Mouse (Mus musculus) hindbrain, embryonic 11.5 days (tissue): ENCODE data around the gene Olfr412. TPM values are rescaled to one million over a fixed set of nuclear protein-coding genes. Genes with fewer than 3 reads are reported as not detected.

Experiments used
- ATAC-seq: fragments of 200-750 bp; cut with Nextera tagmentation; 2 replicates; pipeline ENCODE4 v1.8.0; 2017; ENCODE audit warnings: mild to moderate bottlenecking, moderate TSS enrichment, moderate library complexity; ENCODE audit not compliant: low FRiP score
- DNase-seq: peaks from one replicate; pipeline ENCODE4 v3.0.0-alpha.2; 2015; ENCODE audit warnings: low spot score
- H3K27ac ChIP-seq: fragments of 300-500 bp; sonication (generic); 2 replicates; pipeline ENCODE4 v1.5.1; 2014; ENCODE audit warnings: mild to moderate bottlenecking, low read depth, low read length
- H3K27me3 ChIP-seq: fragments of 300-500 bp; sonication (generic); 2 replicates; pipeline ENCODE4 v1.6.1; 2014; ENCODE audit warnings: mild to moderate bottlenecking, low read length, moderate library complexity, mixed read lengths; ENCODE audit not compliant: control insufficient read depth, insufficient read depth
- H3K36me3 ChIP-seq: fragments of 300-500 bp; sonication (generic); 2 replicates; pipeline ENCODE4 v1.6.1; 2014; ENCODE audit warnings: mild to moderate bottlenecking, low read length, moderate library complexity, mixed read lengths; ENCODE audit not compliant: control insufficient read depth, insufficient read depth
- H3K4me1 ChIP-seq: fragments of 300-500 bp; sonication (generic); replicated peaks from 2 replicates; pipeline ENCODE4 v1.6.1; 2014; ENCODE audit warnings: low read length, mixed read lengths; ENCODE audit not compliant: control insufficient read depth, insufficient read depth
- H3K4me2 ChIP-seq: fragments of 300-500 bp; sonication (generic); replicated peaks from 2 replicates; pipeline ENCODE4 v1.6.1; 2014; ENCODE audit warnings: mild to moderate bottlenecking, low read depth, low read length
- H3K4me3 ChIP-seq: fragments of 300-500 bp; sonication (generic); 2 replicates; pipeline ENCODE4 v1.5.1; 2014; ENCODE audit warnings: low read depth, low read length
- H3K9ac ChIP-seq: fragments of 300-500 bp; sonication (generic); 2 replicates; pipeline ENCODE4 v1.6.1; 2014; ENCODE audit warnings: low read depth, low read length
- H3K9me3 ChIP-seq: fragments of 300-500 bp; sonication (generic); 2 replicates; pipeline ENCODE4 v1.6.1; 2016; ENCODE audit warnings: low read length; ENCODE audit not compliant: control insufficient read depth
- WGBS: fragments of 180-500 bp; shearing (Covaris S2); extraction: QIAGEN DNeasy Blood & Tissue Kit; methylation state at CpG from one replicate; pipeline ENCODE4 v1.1.7; 2014; 5-methylcytosine and 5-hydroxymethylcytosine counted together
- polyA plus RNA-seq: library from polyadenylated mRNA; unstranded; fragments of >200 nt; fragmentation: Nextera tagmentation; extraction: Ambion mirVana; gene quantifications from 2 replicates; pipeline ENCODE4 v1.2.1, GENCODE M21; 2014

Gene Olfr412
- polyA plus RNA-seq, result not detected in 2 replicates

DNA sequence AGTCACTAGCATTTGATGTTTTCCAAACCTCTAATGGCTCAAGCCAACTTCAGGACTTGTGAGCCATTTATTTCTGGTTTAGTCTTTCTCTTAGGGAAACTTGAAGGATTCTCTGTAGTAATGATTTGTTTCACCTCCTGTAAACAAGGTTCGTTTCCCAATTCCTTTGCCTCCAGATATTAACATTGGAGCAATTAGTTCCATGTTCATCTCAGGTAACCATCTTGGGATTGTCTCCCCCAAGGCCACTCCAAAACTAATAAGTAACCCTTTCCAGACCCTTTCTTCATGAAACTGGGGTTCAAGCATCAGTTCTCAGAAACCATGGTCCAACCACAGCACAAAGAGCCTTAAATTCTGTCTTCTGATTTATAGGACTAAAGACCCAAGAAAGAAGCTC lies at the start of gene Olfr412:
Olfr412 (plus strand) TSS at position 301 of the 400 bp plus-strand sequence.
- H3K36me3 ChIP-seq, result no peaks in the 10 kb centered on the region
- no peak within 1 kb of the TSS for H3K9ac ChIP-seq
- no peaks in the 10 kb centered on the region for H3K4me1 ChIP-seq
- H3K9me3 ChIP-seq, result no peaks in the 10 kb centered on the region
- WGBS, result 72% methylated on average over 1 of the region's 1 CpGs
- H3K4me3 ChIP-seq, result no peak within 1 kb of the TSS
- H3K4me2 ChIP-seq, result no peak within 1 kb of the TSS
- no peaks in the 10 kb centered on the region for H3K27me3 ChIP-seq
- H3K27ac ChIP-seq, result no peak within 1 kb of the TSS
- no peak for DNase-seq
- ATAC-seq, result no peak

- H3K27ac ChIP-seq, result no peak overlapping the region
- 81% methylated on average over 2 of the region's 2 CpGs for WGBS
- ATAC-seq, result no peak
Measured at GRCm38 (mm10) chr11:74326044-74326443, 35.8 kb upstream of the Olfr412 start.

DNA sequence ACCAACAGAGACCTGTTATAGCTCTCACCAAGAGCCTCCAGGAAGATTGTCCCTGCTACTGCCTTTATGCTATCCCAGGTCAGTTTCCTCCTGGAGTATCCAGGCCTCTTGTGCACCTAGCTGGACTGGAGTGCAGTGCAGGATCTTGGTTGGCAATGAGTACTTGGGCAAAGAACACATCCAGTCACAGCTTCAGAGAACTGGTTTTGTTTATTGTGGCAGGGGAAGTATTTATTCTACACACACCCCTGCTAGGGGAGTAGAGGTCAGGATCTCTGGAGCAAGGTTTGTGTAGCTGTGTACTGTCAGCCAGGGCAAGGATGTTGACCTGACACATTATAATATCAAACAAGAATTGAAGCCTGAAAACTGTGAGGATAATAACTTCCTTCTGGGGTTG lies 33.1 kb upstream of the Olfr412 start:
- H3K4me1 ChIP-seq, result no peaks in the 10 kb centered on the region
- DNase-seq (no peak), ATAC-seq (no peak)
- no peaks in the 10 kb centered on the region for H3K9me3 ChIP-seq
- H3K27ac ChIP-seq, result no peak overlapping the region
- no peak overlapping the region for H3K4me3 ChIP-seq
- no peak overlapping the region for H3K9ac ChIP-seq
- no peak overlapping the region for H3K4me2 ChIP-seq
- no peaks in the 10 kb centered on the region for H3K27me3 ChIP-seq
- no peaks in the 10 kb centered on the region for H3K36me3 ChIP-seq

More at GRCm38 (mm10) chr11:74326044-74326443, 35.8 kb upstream of the Olfr412 start:
- Histone ChIP-seq H3K9ac (no peak overlapping the region), H3K4me1 (no peaks in the 10 kb centered on the region), H3K27me3 (no peaks in the 10 kb centered on the region), H3K4me2 (no peak overlapping the region), H3K36me3 (no peaks in the 10 kb centered on the region), H3K4me3 (no peak overlapping the region), H3K9me3 (no peaks in the 10 kb centered on the region)
- DNase-seq, result no peak

DNA sequence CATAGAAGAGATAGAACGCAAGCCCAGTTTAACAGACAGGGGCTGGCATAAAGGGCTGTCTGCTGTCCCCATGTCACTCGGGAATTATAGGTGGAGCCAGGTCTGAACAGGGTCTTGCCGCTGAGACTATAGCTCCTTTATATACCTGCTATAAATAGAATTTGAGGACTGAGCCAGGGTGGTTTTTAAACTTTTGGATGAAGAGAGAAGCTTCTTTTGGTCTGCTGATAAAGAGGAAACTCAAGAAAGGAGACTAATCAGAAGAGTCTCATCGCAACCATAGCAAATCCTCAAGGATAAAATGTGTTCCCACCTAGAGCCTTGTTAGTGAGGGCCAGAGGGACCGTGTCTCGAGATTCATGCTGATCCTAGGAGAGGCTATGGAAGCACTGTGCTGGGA lies 23.9 kb upstream of the Olfr412 start, which contains the start of gene Olfr410:
Olfr410 (minus strand) TSS at position 101 of the 400 bp plus-strand sequence.
- Histone ChIP-seq H3K27me3 (no peaks in the 10 kb centered on the region), H3K36me3 (no peaks in the 10 kb centered on the region), H3K9me3 (no peaks in the 10 kb centered on the region), H3K27ac (no peak within 1 kb of the TSS), H3K9ac (no peak within 1 kb of the TSS), H3K4me3 (no peak within 1 kb of the TSS), H3K4me1 (no peaks in the 10 kb centered on the region), H3K4me2 (no peak within 1 kb of the TSS)
- ATAC-seq (no peak), DNase-seq (no peak)
- 77% methylated on average over 6 of the region's 6 CpGs for WGBS

DNA sequence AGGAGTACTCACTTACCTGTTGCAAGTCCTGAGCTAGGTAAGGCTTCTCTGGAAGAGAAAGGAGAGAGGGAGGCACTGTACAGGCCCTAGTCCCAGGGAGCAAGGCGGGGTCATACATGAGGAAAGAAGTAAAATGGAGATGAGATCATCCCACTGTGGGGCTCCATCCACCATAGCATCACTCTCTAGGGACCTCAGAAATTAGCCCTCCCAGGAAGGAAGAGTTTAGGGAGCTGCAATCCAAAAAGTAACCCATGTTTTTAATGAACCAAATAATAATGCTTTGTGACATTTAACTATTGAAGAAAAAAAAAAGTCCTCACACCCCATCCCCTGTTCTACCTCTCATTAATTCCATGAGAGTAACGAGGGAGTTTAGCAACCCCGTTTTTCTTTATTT lies 9.3 kb upstream of the Olfr412 start, which contains the start of gene Olfr411:
Olfr411 (minus strand) TSS at position 101 of the 400 bp plus-strand sequence.
- Histone ChIP-seq H3K9me3 (no peaks in the 10 kb centered on the region), H3K27me3 (no peaks in the 10 kb centered on the region), H3K9ac (no peak within 1 kb of the TSS), H3K4me1 (no peaks in the 10 kb centered on the region), H3K36me3 (no peaks in the 10 kb centered on the region), H3K4me2 (no peak within 1 kb of the TSS), H3K4me3 (no peak within 1 kb of the TSS), H3K27ac (no peak within 1 kb of the TSS)
- no peak for ATAC-seq
- WGBS, result 83% methylated on average over 3 of the region's 3 CpGs
- DNase-seq, result no peak

GRCm38 (mm10) chr11:74371393-74372100 lies 9.7 kb downstream of the Olfr412 start:
- Histone ChIP-seq H3K9ac (no peak overlapping the region), H3K4me1 (no peaks in the 10 kb centered on the region), H3K4me2 (no peak overlapping the region), H3K4me3 (no peak overlapping the region), H3K9me3 (no peaks in the 10 kb centered on the region), H3K27me3 (no peaks in the 10 kb centered on the region), H3K36me3 (no peaks in the 10 kb centered on the region), H3K27ac (no peak overlapping the region)
- WGBS, result 15% methylated on average over 22 of the region's 22 CpGs
- peak; percentile 61 for ATAC-seq
- DNase-seq, result peak; percentile 93

DNA sequence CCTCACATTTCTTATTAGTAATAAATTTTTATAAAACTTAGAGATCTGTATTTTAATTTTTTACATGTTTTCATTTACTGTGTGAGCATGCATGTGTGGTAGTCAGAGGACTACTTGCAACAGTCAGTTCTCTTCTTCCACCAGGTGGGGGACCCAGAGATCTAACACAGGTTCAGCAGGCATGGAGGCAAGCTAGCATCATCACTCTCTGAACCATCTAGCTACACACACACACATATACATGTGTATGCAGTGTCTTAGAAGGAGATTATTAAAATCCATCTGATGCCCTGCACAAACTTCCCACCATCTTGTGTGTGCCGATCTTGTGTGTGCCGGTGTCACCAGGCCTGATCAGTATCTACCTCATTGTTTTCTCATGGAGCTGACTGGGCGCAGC lies 15.0 kb downstream of the Olfr412 start:
- no peaks in the 10 kb centered on the region for H3K36me3 ChIP-seq
- H3K4me2 ChIP-seq, result no peak overlapping the region
- no peaks in the 10 kb centered on the region for H3K9me3 ChIP-seq
- no peaks in the 10 kb centered on the region for H3K4me1 ChIP-seq
- no peak overlapping the region for H3K27ac ChIP-seq
- ATAC-seq (peak; percentile 71; the same call in 1 of the 2 replicates), DNase-seq (peak; percentile 56)
- 85% methylated on average over 3 of the region's 3 CpGs for WGBS
- H3K4me3 ChIP-seq, result no peak overlapping the region
- no peak overlapping the region for H3K9ac ChIP-seq
- no peaks in the 10 kb centered on the region for H3K27me3 ChIP-seq

DNA sequence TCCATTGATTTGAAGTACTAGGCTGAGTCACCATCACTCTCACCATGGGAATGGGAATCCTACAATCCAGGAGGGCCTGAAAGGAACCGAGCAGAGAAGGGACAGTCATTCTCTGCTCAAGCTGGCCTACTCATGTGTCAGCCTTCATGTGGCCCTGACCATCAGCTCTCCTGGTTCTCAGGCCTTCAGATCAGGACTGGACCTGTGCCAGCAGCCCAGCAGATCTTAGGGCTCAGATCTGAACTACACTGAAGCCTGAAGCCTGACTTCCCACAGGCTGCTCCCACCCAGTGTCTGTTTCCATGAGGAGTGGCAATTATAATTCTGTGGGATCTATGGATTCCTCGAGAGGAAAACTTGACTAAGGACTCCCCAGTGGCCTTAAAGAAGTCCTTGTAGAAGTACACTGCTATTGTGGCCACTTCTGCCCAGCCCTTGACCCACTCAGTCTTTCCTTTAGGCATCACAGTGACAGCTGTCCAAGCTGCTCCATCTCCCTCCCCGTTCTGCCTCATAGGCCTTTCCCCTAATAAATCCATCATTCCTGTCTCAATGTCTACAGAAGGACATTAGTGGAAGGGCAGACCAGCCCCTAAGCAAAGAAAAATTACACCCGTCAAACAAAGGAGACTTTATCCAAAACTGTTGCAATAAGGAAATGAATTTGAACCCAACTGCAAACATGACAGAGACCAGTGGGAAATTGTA lies 17.5 kb downstream of the Olfr412 start:
- 60% methylated on average over 4 of the region's 4 CpGs for WGBS
- H3K4me1 ChIP-seq, result no peaks in the 10 kb centered on the region
- no peak overlapping the region for H3K4me3 ChIP-seq
- H3K9me3 ChIP-seq, result no peaks in the 10 kb centered on the region
- H3K4me2 ChIP-seq, result no peak overlapping the region
- no peaks in the 10 kb centered on the region for H3K36me3 ChIP-seq
- DNase-seq (no peak), ATAC-seq (no peak)
- no peaks in the 10 kb centered on the region for H3K27me3 ChIP-seq
- no peak overlapping the region for H3K9ac ChIP-seq
- no peak overlapping the region for H3K27ac ChIP-seq

GRCm38 (mm10) chr11:74385674-74386073 lies 23.8 kb downstream of the Olfr412 start:
- no peaks in the 10 kb centered on the region for H3K36me3 ChIP-seq
- no peak for DNase-seq
- no peaks in the 10 kb centered on the region for H3K27me3 ChIP-seq
- no peaks in the 10 kb centered on the region for H3K9me3 ChIP-seq
- ATAC-seq, result no peak
- H3K4me1 ChIP-seq, result no peaks in the 10 kb centered on the region
- no peak overlapping the region for H3K4me3 ChIP-seq
- 84% methylated on average over 9 of the region's 9 CpGs for WGBS
- no peak overlapping the region for H3K4me2 ChIP-seq
- H3K27ac ChIP-seq, result no peak overlapping the region
- no peak overlapping the region for H3K9ac ChIP-seq
